28 mouse cellular contexts compared by ENCODE assay signal in the genomic region with DNA sequence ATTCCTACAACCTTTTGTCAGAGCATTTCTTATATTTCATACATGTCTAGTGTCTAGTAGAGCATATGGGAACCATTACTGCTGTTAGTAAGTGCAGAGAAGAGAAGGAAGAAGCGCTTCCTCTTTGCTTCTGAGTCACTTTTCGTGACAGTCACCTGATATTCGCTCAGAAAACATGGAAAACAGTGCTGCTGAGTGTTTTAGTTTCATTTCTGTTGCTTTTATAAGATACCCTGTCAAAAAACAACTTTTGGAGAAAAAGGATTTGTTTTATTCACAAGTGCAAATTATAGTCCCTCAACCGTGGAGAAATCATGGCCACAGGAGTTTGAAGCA. TPM values are rescaled to one million over a fixed set of nuclear protein-coding genes. Genes with fewer than 3 reads are reported as not detected.
DNase-seq lines count a peak whose midpoint lies in the region; ATAC-seq and TF ChIP-seq lines count a peak whose summit lies in the region.
"Had no signal": no experiment of that assay in that cellular context is flagged by ENCODE, and none has a peak within 500 bp of the region (broad histone marks: within the 10 kb centered on the region; RNA-seq: fewer than 3 reads in every experiment).

No protein-coding gene starts in this region.

- no peaks in the 10 kb centered on the region for H3K36me3 ChIP-seq in liver, postnatal 0 days (replicated peaks; ENCODE audit: insufficient read depth, low read length)
- no peaks in the 10 kb centered on the region for H3K36me3 ChIP-seq in liver, embryonic 11.5 days (ENCODE audit: control insufficient read depth, insufficient read depth, low read length)
- H3K36me3 ChIP-seq in macrophage (ENCODE audit: inconsistent target) = no peaks in the 10 kb centered on the region
- H3K36me3 ChIP-seq in splenic B cell, adult 2 months (ENCODE audit: control insufficient read depth, insufficient read depth, low read length, poor library complexity, severe bottlenecking) = no peaks in the 10 kb centered on the region
- H3K36me3 ChIP-seq: embryonic facial prominence, embryonic 15.5 days; heart, embryonic 15.5 days; limb, embryonic 12.5 days; lung, embryonic 15.5 days; midbrain, embryonic 12.5 days had no signal

- no peak overlapping the region for H3K4me3 ChIP-seq in liver, postnatal 0 days (ENCODE audit: low read depth, low read length)
- no peak overlapping the region for H3K4me3 ChIP-seq in liver, embryonic 11.5 days (ENCODE audit: low read depth, low read length)
- H3K4me3 ChIP-seq in macrophage (ENCODE audit: inconsistent target) = no peak overlapping the region
- H3K4me3 ChIP-seq: embryonic facial prominence, embryonic 15.5 days; heart, embryonic 15.5 days; limb, embryonic 12.5 days; lung, embryonic 15.5 days; midbrain, embryonic 12.5 days had no signal

- no peaks in the 10 kb centered on the region for H3K4me1 ChIP-seq in liver, postnatal 0 days (ENCODE audit: insufficient read depth)
- no peaks in the 10 kb centered on the region for H3K4me1 ChIP-seq in liver, embryonic 11.5 days (replicated peaks; ENCODE audit: control insufficient read depth, insufficient read depth, low read length)
- H3K4me1 ChIP-seq: embryonic facial prominence, embryonic 15.5 days; limb, embryonic 12.5 days; midbrain, embryonic 12.5 days had no signal

- no peak overlapping the region for H3K27ac ChIP-seq in liver, postnatal 0 days (ENCODE audit: low read depth)
- no peak overlapping the region for H3K27ac ChIP-seq in liver, embryonic 11.5 days (ENCODE audit: low read depth, low read length)
- H3K27ac ChIP-seq in macrophage = peak overlapping the region; percentile 98
- H3K27ac ChIP-seq: embryonic facial prominence, embryonic 15.5 days; heart, embryonic 15.5 days; hindbrain, embryonic 14.5 days; kidney, postnatal 0 days; limb, embryonic 12.5 days; liver, embryonic 14.5 days; lung, embryonic 15.5 days; midbrain, embryonic 12.5 days had no signal

- no peak for TF ChIP-seq CTCF in liver, postnatal 0 days (IDR thresholded peaks at IDR 0.05; ENCODE audit: low read depth)

- ATAC-seq in liver, postnatal 0 days = peak; percentile 38; the same call in 1 of the 2 replicates
- no peak for ATAC-seq in liver, embryonic 11.5 days (replicated peaks; ENCODE audit: low FRiP score)
- ATAC-seq: forebrain, postnatal 0 days; inflammation-experienced regulatory T-cells, adult 6 months had no signal

- H3K27me3 ChIP-seq in liver, postnatal 0 days (ENCODE audit: insufficient read depth, low read length) = no peaks in the 10 kb centered on the region
- no peaks in the 10 kb centered on the region for H3K27me3 ChIP-seq in liver, embryonic 11.5 days (replicated peaks; ENCODE audit: control insufficient read depth, insufficient read depth, low read length)
- no peaks in the 10 kb centered on the region for H3K27me3 ChIP-seq in splenic B cell, adult 2 months (ENCODE audit: control insufficient read depth, insufficient read depth, low read length, poor library complexity, severe bottlenecking)
- H3K27me3 ChIP-seq: embryonic facial prominence, embryonic 15.5 days; heart, embryonic 15.5 days; limb, embryonic 12.5 days; lung, embryonic 15.5 days; midbrain, embryonic 12.5 days had no signal

- H3K9me3 ChIP-seq in liver, postnatal 0 days (ENCODE audit: low read length) = no peaks in the 10 kb centered on the region
- H3K9me3 ChIP-seq in liver, embryonic 11.5 days (ENCODE audit: control insufficient read depth, low read length) = no peaks in the 10 kb centered on the region
- H3K9me3 ChIP-seq: embryonic facial prominence, embryonic 15.5 days; heart, embryonic 15.5 days; limb, embryonic 12.5 days; lung, embryonic 15.5 days; midbrain, embryonic 12.5 days had no signal

- no peaks in the 10 kb centered on the region for H3K79me2 ChIP-seq in macrophage (ENCODE audit: inconsistent target)

- no peak for TF ChIP-seq EP300 in liver, postnatal 0 days (IDR thresholded peaks at IDR 0.05; ENCODE audit: low read depth)

- no peak overlapping the region for H3K9ac ChIP-seq in liver, postnatal 0 days (replicated peaks)
- H3K9ac ChIP-seq in liver, embryonic 11.5 days (ENCODE audit: low read depth, low read length) = no peak overlapping the region
- H3K9ac ChIP-seq: embryonic facial prominence, embryonic 15.5 days; forebrain, postnatal 0 days; heart, embryonic 15.5 days; hindbrain, embryonic 14.5 days; limb, embryonic 12.5 days; liver, embryonic 14.5 days; lung, embryonic 15.5 days; midbrain, embryonic 12.5 days had no signal

- 57% methylated on average over 4 of the region's 4 CpGs for WGBS in liver, postnatal 0 days (ENCODE audit: insufficient replicate concordance)
- 71% methylated on average over 4 of the region's 4 CpGs for WGBS in liver, embryonic 11.5 days
- 39% methylated on average over 4 of the region's 4 CpGs for WGBS in macrophage (ENCODE audit: missing documents)

- no peak for DNase-seq in liver, postnatal 0 days
- no peak for DNase-seq in liver, embryonic 11.5 days (ENCODE audit: low spot score)
- DNase-seq in NIH3T3 (ENCODE audit: low read depth) = peak; percentile 20
- DNase-seq in splenic B cell, adult 2 months (ENCODE audit: low read depth, low spot score) = peak; percentile 78
- DNase-seq in urinary bladder, adult 18-20 months (ENCODE audit: low spot score in 2 of 2) = no peak
- no peak for DNase-seq in frontal cortex, postnatal 36 days (ENCODE audit: low spot score in 2 of 2)
- DNase-seq: adrenal gland, postnatal 10 days; cerebellum, adult 9-10 months; forebrain, postnatal 0 days; heart, postnatal 4 days; kidney, adult 18-20 months; retina, postnatal 1 day had no signal

- H3K4me2 ChIP-seq in liver, postnatal 0 days (ENCODE audit: low read depth, low read length) = no peak overlapping the region
- H3K4me2 ChIP-seq in liver, embryonic 11.5 days = no peak overlapping the region
- H3K4me2 ChIP-seq: embryonic facial prominence, embryonic 15.5 days; heart, embryonic 15.5 days; hindbrain, embryonic 14.5 days; limb, embryonic 12.5 days; lung, embryonic 15.5 days; midbrain, embryonic 12.5 days had no signal

RNA-seq across cellular contexts. Expression of gene Tnfsf18, which starts 6.3 kb away (rescaled TPM):
- polyA plus RNA-seq in liver, postnatal 0 days (2015; fragmentation: Nextera tagmentation; extraction: Ambion mirVana) = not detected in 2 replicates
- polyA plus RNA-seq in liver, embryonic 11.5 days (2014; fragmentation: Nextera tagmentation; extraction: Ambion mirVana) = not detected in 2 replicates
- total RNA-seq in macrophage (2018; cell fraction: chromatin; rRNA removed) = under 1 TPM in 6 of 26 experiments, not detected in 20; 0.36 to 0.73 (median 0.46) TPM
- total RNA-seq in macrophage (2018; cell fraction: cytosol; rRNA removed) = 1 to 10 TPM in 11 of 26 experiments, under 1 TPM in 15; 0.06 to 2.3 (median 0.89) TPM
- total RNA-seq in macrophage (2018; cell fraction: nucleus; rRNA removed) = 1 to 10 TPM in 10 of 26 experiments, under 1 TPM in 12, not detected in 4; 0.22 to 1.9 (median 0.88) TPM
- polyA plus RNA-seq in macrophage (2018) = 0.42 to 0.97 TPM in 2 of 3 replicates, not detected in the other
- total RNA-seq: adrenal gland, postnatal 10 days; gastrocnemius, adult 18-20 months; gastrocnemius, postnatal 4 days; heart, postnatal 4 days; monocyte, adult 5-6 weeks had no signal
- polyA plus RNA-seq: forebrain, postnatal 0 days; inflammation-experienced regulatory T-cells, adult 6 months; kidney, postnatal 0 days; large intestine, adult 2 months; limb, embryonic 12.5 days; liver, embryonic 14.5 days; neural tube, embryonic 11.5 days; testis, adult 2 months had no signal

Comparison
In these comparisons a context has a peak if more than half of its experiments do, and no peak if none do; other contexts are left out.
1. DNase-seq: peak in NIH3T3 (single experiment) and splenic B cell, adult 2 months (single experiment); none in liver, postnatal 0 days (single experiment), liver, embryonic 11.5 days (single experiment), urinary bladder, adult 18-20 months (0 of 2) and frontal cortex, postnatal 36 days (0 of 2).